Mouse (Mus musculus): ENCODE data around the gene Trh. TPM values are rescaled to one million over a fixed set of nuclear protein-coding genes. Genes with fewer than 3 reads are reported as not detected.

The Trh gene
- polyA plus RNA-seq, 1 experiment from 2014 or later, result 11.1 TPM

GRCm38 (mm10) chr6:92231762-92232161 lies 12.7 kb downstream of the Trh start:
- Histone ChIP-seq H3K4me2 (no peak overlapping the region), H3K9ac (ENCODE audit: low read length) (no peak overlapping the region), H3K27me3 (ENCODE audit: control insufficient read depth, insufficient read depth, low read length) (no peaks in the 10 kb centered on the region), H3K4me3 (ENCODE audit: low read depth, low read length) (no peak overlapping the region), H3K9me3 (ENCODE audit: control insufficient read depth, low read length) (no peaks in the 10 kb centered on the region), H3K4me1 (ENCODE audit: control insufficient read depth, insufficient read depth, low read length) (no peaks in the 10 kb centered on the region), H3K27ac (ENCODE audit: low read depth, low read length) (no peak overlapping the region), H3K36me3 (ENCODE audit: control insufficient read depth, insufficient read depth, low read length) (no peaks in the 10 kb centered on the region)
- DNase-seq (ENCODE audit: low spot score, missing footprints), result no peak
- WGBS, result 82% methylated on average over 4 of the region's 4 CpGs
- no peak for ATAC-seq (ENCODE audit: low FRiP score)

- no peak overlapping the region for H3K9ac ChIP-seq (ENCODE audit: low read length)
- H3K4me3 ChIP-seq (ENCODE audit: low read depth, low read length), result no peak overlapping the region
- DNase-seq (ENCODE audit: low spot score, missing footprints) (no peak), ATAC-seq (ENCODE audit: low FRiP score) (no peak)
- H3K4me1 ChIP-seq (ENCODE audit: control insufficient read depth, insufficient read depth, low read length), result no peaks in the 10 kb centered on the region
- WGBS, result 81% methylated on average over 1 of the region's 1 CpGs
- no peaks in the 10 kb centered on the region for H3K9me3 ChIP-seq (ENCODE audit: control insufficient read depth, low read length)
- no peaks in the 10 kb centered on the region for H3K27me3 ChIP-seq (ENCODE audit: control insufficient read depth, insufficient read depth, low read length)
- H3K4me2 ChIP-seq, result no peak overlapping the region
- no peaks in the 10 kb centered on the region for H3K36me3 ChIP-seq (ENCODE audit: control insufficient read depth, insufficient read depth, low read length)
- H3K27ac ChIP-seq (ENCODE audit: low read depth, low read length), result no peak overlapping the region
These were observed 13.1 kb downstream of the Trh start for GRCm38 (mm10) chr6:92231356-92231755.

GRCm38 (mm10) chr6:92229586-92229985 lies 14.9 kb downstream of the Trh start:
- DNase-seq (ENCODE audit: low spot score, missing footprints), result no peak
- ATAC-seq (ENCODE audit: low FRiP score), result no peak
- Histone ChIP-seq H3K9me3 (ENCODE audit: control insufficient read depth, low read length) (no peaks in the 10 kb centered on the region), H3K4me1 (ENCODE audit: control insufficient read depth, insufficient read depth, low read length) (no peaks in the 10 kb centered on the region), H3K27ac (ENCODE audit: low read depth, low read length) (no peak overlapping the region), H3K4me2 (no peak overlapping the region), H3K4me3 (ENCODE audit: low read depth, low read length) (no peak overlapping the region), H3K9ac (ENCODE audit: low read length) (no peak overlapping the region), H3K27me3 (ENCODE audit: control insufficient read depth, insufficient read depth, low read length) (no peaks in the 10 kb centered on the region), H3K36me3 (ENCODE audit: control insufficient read depth, insufficient read depth, low read length) (no peaks in the 10 kb centered on the region)
- WGBS, result 93% methylated on average over 2 of the region's 2 CpGs

GRCm38 (mm10) chr6:92229103-92229502 lies 15.3 kb downstream of the Trh start:
- no peaks in the 10 kb centered on the region for H3K27me3 ChIP-seq (ENCODE audit: control insufficient read depth, insufficient read depth, low read length)
- no peaks in the 10 kb centered on the region for H3K36me3 ChIP-seq (ENCODE audit: control insufficient read depth, insufficient read depth, low read length)
- H3K9ac ChIP-seq (ENCODE audit: low read length), result no peak overlapping the region
- no peaks in the 10 kb centered on the region for H3K9me3 ChIP-seq (ENCODE audit: control insufficient read depth, low read length)
- H3K4me2 ChIP-seq, result no peak overlapping the region
- no peak overlapping the region for H3K27ac ChIP-seq (ENCODE audit: low read depth, low read length)
- H3K4me1 ChIP-seq (ENCODE audit: control insufficient read depth, insufficient read depth, low read length), result no peaks in the 10 kb centered on the region
- ATAC-seq (ENCODE audit: low FRiP score) (no peak), DNase-seq (ENCODE audit: low spot score, missing footprints) (no peak)
- no peak overlapping the region for H3K4me3 ChIP-seq (ENCODE audit: low read depth, low read length)

- Histone ChIP-seq H3K36me3 (ENCODE audit: control insufficient read depth, insufficient read depth, low read length) (no peaks in the 10 kb centered on the region), H3K4me2 (no peak overlapping the region), H3K9ac (ENCODE audit: low read length) (no peak overlapping the region), H3K9me3 (ENCODE audit: control insufficient read depth, low read length) (no peaks in the 10 kb centered on the region), H3K4me3 (ENCODE audit: low read depth, low read length) (no peak overlapping the region), H3K4me1 (ENCODE audit: control insufficient read depth, insufficient read depth, low read length) (no peaks in the 10 kb centered on the region), H3K27ac (ENCODE audit: low read depth, low read length) (no peak overlapping the region), H3K27me3 (ENCODE audit: control insufficient read depth, insufficient read depth, low read length) (no peaks in the 10 kb centered on the region)
- DNase-seq (ENCODE audit: low spot score, missing footprints) (no peak), ATAC-seq (ENCODE audit: low FRiP score) (no peak)
- 70% methylated on average over 1 of the region's 1 CpGs for WGBS
These were observed 19.5 kb downstream of the Trh start for GRCm38 (mm10) chr6:92224981-92225380.

- H3K4me3 ChIP-seq (ENCODE audit: low read depth, low read length), result no peak overlapping the region
- no peaks in the 10 kb centered on the region for H3K9me3 ChIP-seq (ENCODE audit: control insufficient read depth, low read length)
- ATAC-seq (ENCODE audit: low FRiP score), result no peak
- 86% methylated on average over 3 of the region's 3 CpGs for whole genome bisulfite sequencing
- H3K27ac ChIP-seq (ENCODE audit: low read depth, low read length), result no peak overlapping the region
- H3K4me2 ChIP-seq, result no peak overlapping the region
- H3K36me3 ChIP-seq (ENCODE audit: control insufficient read depth, insufficient read depth, low read length), result no peaks in the 10 kb centered on the region
- DNase-seq (ENCODE audit: low spot score, missing footprints), result no peak
- H3K4me1 ChIP-seq (ENCODE audit: control insufficient read depth, insufficient read depth, low read length), result no peaks in the 10 kb centered on the region
- no peak overlapping the region for H3K9ac ChIP-seq (ENCODE audit: low read length)
- H3K27me3 ChIP-seq (ENCODE audit: control insufficient read depth, insufficient read depth, low read length), result no peaks in the 10 kb centered on the region
These were observed 22.4 kb downstream of the Trh start for GRCm38 (mm10) chr6:92222021-92222420.

- DNase-seq (ENCODE audit: low spot score, missing footprints) (no peak), ATAC-seq (ENCODE audit: low FRiP score) (no peak)
- H3K27me3 ChIP-seq (ENCODE audit: control insufficient read depth, insufficient read depth, low read length), result no peaks in the 10 kb centered on the region
- H3K36me3 ChIP-seq (ENCODE audit: control insufficient read depth, insufficient read depth, low read length), result no peaks in the 10 kb centered on the region
- H3K4me2 ChIP-seq, result no peak overlapping the region
- H3K9me3 ChIP-seq (ENCODE audit: control insufficient read depth, low read length), result no peaks in the 10 kb centered on the region
- WGBS, result 90% methylated on average over 6 of the region's 6 CpGs
- no peak overlapping the region for H3K4me3 ChIP-seq (ENCODE audit: low read depth, low read length)
- H3K4me1 ChIP-seq (ENCODE audit: control insufficient read depth, insufficient read depth, low read length), result no peaks in the 10 kb centered on the region
- no peak overlapping the region for H3K27ac ChIP-seq (ENCODE audit: low read depth, low read length)
- H3K9ac ChIP-seq (ENCODE audit: low read length), result no peak overlapping the region
These were observed 22.8 kb downstream of the Trh start for GRCm38 (mm10) chr6:92221604-92222003.

- Histone ChIP-seq H3K4me1 (ENCODE audit: control insufficient read depth, insufficient read depth, low read length) (peaks cover 3% of the 10 kb centered on the region; the same call in 1 of the 2 replicates), H3K27ac (ENCODE audit: low read depth, low read length) (no peak overlapping the region), H3K9me3 (ENCODE audit: control insufficient read depth, low read length) (no peaks in the 10 kb centered on the region), H3K27me3 (ENCODE audit: control insufficient read depth, insufficient read depth, low read length) (no peaks in the 10 kb centered on the region), H3K4me3 (ENCODE audit: low read depth, low read length) (no peak overlapping the region), H3K4me2 (no peak overlapping the region), H3K9ac (ENCODE audit: low read length) (no peak overlapping the region), H3K36me3 (ENCODE audit: control insufficient read depth, insufficient read depth, low read length) (no peaks in the 10 kb centered on the region)
- peak; percentile 89 for DNase-seq (ENCODE audit: low spot score, missing footprints)
- ATAC-seq (ENCODE audit: low FRiP score), result 0 out of 2 replicates have a peak, but pooled peaks have one; percentile 10
- 33% methylated on average over 3 of the region's 3 CpGs for WGBS
These were observed 25.0 kb downstream of the Trh start for GRCm38 (mm10) chr6:92219445-92219844.

GRCm38 (mm10) chr6:92214773-92215449 lies 29.5 kb downstream of the Trh start, which contains the start of gene Rbsn:
Gene Rbsn (minus strand): TSS chr6:92214925.
- H3K4me1 ChIP-seq (ENCODE audit: control insufficient read depth, insufficient read depth, low read length), result peaks cover 11% of the 10 kb centered on the region
- H3K9ac ChIP-seq (ENCODE audit: low read length), result peak within 1 kb of the TSS; percentile 85
- ATAC-seq (ENCODE audit: low FRiP score) (peak; percentile 96), DNase-seq (ENCODE audit: low spot score, missing footprints) (peak; percentile 99)
- H3K36me3 ChIP-seq (ENCODE audit: control insufficient read depth, insufficient read depth, low read length), result no peaks in the 10 kb centered on the region
- no peaks in the 10 kb centered on the region for H3K27me3 ChIP-seq (ENCODE audit: control insufficient read depth, insufficient read depth, low read length)
- no peaks in the 10 kb centered on the region for H3K9me3 ChIP-seq (ENCODE audit: control insufficient read depth, low read length)
- peak within 1 kb of the TSS; percentile 88 for H3K4me3 ChIP-seq (ENCODE audit: low read depth, low read length)
- peak within 1 kb of the TSS; percentile 65 for H3K27ac ChIP-seq (ENCODE audit: low read depth, low read length)
- peak within 1 kb of the TSS; percentile 96 for H3K4me2 ChIP-seq
- 11% methylated on average over 35 of the region's 35 CpGs for WGBS

Data from midbrain, embryonic 11.5 days (tissue).